Mouse (Mus musculus): ENCODE measurements around the gene Syt3. TPM values are rescaled to one million over a fixed set of nuclear protein-coding genes. Genes with fewer than 3 reads are reported as not detected.

Gene Syt3
- total RNA-seq, 2 experiments from 2014 or later, result 59.5 to 63.7 TPM

DNA sequence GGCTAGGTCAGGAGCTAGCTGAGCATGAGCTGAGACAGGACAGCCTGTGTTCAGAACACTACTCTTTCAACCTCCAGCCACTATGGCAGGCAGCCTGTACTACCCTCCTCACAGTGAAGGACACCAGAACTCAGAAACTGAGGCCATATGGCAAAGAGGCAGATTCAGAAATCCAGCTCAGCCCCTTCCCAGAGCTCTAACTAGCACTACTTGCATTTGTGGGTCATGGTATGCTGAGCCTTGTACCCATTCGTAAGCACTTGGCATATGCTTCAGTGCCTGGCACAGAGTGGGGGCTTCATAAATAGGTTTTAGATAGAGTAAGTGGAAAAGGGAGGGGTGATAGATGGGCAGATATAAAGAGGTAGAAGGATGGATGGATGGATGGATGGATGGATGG is 56.6 kb downstream of the Syt3 start:
- intact Hi-C loops (cut with DNase I), result no loop called here
- no peak overlapping the region for H3K4me3 ChIP-seq
- no peak overlapping the region for H3K27ac ChIP-seq
- TF ChIP-seq CTCF (IDR thresholded peaks at IDR 0.05), result no peak
- no peak for DNase-seq (ENCODE audit: extremely low spot score in 1 of 2, low spot score in 2 of 2)

DNA sequence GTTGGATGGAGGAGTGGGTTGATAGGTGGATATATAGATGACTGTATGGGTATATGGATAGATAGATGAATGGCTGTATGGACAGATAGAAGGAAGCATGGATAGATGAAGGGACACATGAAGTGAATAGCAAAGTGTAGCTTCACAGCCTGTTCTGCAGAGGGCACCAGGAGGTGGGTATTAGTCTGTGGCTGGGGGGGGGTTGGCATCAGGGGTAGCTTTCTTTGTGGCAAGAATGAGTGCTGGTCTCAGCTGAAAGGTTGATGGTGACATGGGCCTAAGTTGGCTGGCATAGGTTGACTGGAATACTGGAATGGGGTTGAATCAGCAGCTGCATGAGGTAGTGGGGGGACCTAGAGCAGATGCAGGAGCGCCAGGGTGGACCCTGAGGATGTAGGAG is 57.3 kb downstream of the Syt3 start:
- DNase-seq (ENCODE audit: extremely low spot score in 1 of 2, low spot score in 2 of 2), result no peak
- peak overlapping the region; percentile 19; the same call in 1 of the 2 replicates for H3K4me3 ChIP-seq
- no peak for TF ChIP-seq CTCF (IDR thresholded peaks at IDR 0.05)
- intact Hi-C loops (cut with DNase I), result no loop called here
- H3K27ac ChIP-seq, result peak overlapping the region; percentile 99

DNA sequence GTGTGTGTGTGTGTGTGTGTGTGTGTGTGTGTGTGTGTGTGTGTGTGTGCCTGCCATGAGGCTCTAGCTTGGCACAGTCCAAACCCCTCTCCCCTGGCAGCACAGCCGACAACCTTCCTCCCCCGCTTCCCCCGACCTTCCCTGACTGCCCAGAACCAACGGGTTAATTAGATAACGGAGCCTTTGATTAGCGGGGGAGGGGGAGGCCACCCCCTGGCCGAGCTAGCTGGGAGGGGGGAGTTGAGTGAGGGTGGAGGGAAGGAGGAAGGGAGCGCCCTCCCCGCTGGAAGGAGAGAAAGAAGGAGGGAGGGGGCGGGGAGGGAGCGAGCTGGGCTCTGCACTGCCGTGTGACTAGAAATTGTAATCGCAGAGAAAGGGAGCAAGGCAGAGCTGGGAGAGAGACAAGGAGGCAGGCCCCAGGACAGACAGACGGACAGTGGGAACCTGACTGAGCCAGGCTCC is 57.8 kb downstream of the Syt3 start:
- intact Hi-C loops (cut with DNase I), result loop anchor here (1.0 to 2.0 kb wide), 2 partner anchors 11 to 21 kb away; no protein-coding TSS in a partner anchor
- DNase-seq (ENCODE audit: extremely low spot score in 1 of 2, low spot score in 2 of 2), result peak; percentile 64 to 67
- peak overlapping the region; percentile 78 for H3K4me3 ChIP-seq
- H3K27ac ChIP-seq, result peak overlapping the region; percentile 99
- TF ChIP-seq CTCF (IDR thresholded peaks at IDR 0.05), result no peak

DNA sequence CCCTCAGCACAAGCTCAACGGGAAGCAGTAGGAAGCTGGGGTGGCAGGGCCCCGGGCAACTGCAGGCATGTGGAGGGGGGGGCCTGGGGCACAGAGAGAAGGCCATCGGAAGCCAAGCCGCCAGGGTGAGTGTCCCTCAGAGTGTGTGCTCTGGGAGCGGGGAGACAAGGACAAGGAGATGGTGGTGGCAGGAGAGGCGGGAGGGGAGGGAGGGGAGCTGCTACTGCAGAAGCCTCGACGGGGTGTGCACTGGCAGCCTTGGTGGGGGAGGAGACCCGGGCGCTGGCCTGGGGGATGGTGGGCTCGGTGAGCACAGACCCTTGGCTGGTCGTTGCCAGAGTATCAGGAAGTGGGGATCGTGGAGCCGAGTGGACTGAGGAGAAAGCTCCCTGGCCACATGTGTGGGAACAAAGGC is 58.5 kb downstream of the Syt3 start:
- H3K27ac ChIP-seq, result peak overlapping the region; percentile 99
- no peak for TF ChIP-seq CTCF (IDR thresholded peaks at IDR 0.05)
- intact Hi-C loops (cut with DNase I), result loop anchor here (1.0 to 2.0 kb wide), 2 partner anchors 12 to 20 kb away; no protein-coding TSS in a partner anchor
- peak; percentile 47 to 51 for DNase-seq (ENCODE audit: extremely low spot score in 1 of 2, low spot score in 2 of 2)
- H3K4me3 ChIP-seq, result peak overlapping the region; percentile 78

DNA sequence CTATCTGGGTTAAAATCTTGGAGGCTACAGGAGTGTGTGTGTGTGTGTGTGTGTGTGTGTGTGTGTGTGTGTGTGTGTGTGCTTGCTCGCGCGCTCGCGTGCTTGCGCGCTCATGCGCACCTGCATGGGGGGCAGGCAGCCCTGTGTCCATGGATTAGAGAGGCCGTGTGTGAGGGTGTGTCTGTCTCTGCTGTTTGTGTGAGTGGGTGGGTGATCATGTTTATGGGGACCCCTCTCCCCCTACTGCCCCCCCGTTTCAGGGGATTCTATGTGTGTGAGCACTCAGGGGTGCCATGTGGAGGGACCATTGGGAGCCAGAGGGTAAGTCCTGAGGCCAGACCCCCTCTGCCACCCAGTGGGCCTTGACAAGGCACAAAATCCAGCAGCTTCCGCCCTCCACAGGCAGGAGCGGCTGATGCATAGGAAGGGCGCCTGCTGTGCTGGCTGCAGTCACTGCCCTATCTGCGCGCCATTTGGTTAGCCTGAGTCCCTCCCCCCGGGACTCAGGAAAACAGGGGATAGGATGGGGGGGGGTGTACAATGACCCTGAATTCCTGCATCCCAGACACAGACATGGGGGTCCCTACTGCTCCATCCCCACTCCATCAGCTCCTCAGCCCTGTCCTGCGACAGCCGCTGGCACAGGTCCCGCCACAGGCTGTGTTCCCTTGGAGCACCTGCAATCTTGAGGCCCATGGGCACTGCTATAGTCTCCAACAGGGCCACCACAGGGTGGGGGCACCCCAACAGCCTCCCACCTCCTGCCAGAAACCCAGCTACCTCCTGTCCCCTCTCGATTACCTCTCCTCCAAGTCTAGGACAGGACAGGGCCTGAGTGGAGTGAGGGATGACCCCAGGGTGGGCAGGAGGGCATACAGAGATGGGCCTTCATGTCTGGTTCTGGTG is 59.6 kb downstream of the Syt3 start:
- DNase-seq (ENCODE audit: extremely low spot score in 1 of 2, low spot score in 2 of 2), result peak; percentile 43 to 47
- TF ChIP-seq CTCF (IDR thresholded peaks at IDR 0.05), result peak; percentile 29
- intact Hi-C loops (cut with DNase I), result loop anchor here (2.0 kb wide), 1 partner anchor 19 kb away; no protein-coding TSS in a partner anchor
- Histone ChIP-seq H3K27ac (peak overlapping the region; percentile 99), H3K4me3 (peak overlapping the region; percentile 78)

DNA sequence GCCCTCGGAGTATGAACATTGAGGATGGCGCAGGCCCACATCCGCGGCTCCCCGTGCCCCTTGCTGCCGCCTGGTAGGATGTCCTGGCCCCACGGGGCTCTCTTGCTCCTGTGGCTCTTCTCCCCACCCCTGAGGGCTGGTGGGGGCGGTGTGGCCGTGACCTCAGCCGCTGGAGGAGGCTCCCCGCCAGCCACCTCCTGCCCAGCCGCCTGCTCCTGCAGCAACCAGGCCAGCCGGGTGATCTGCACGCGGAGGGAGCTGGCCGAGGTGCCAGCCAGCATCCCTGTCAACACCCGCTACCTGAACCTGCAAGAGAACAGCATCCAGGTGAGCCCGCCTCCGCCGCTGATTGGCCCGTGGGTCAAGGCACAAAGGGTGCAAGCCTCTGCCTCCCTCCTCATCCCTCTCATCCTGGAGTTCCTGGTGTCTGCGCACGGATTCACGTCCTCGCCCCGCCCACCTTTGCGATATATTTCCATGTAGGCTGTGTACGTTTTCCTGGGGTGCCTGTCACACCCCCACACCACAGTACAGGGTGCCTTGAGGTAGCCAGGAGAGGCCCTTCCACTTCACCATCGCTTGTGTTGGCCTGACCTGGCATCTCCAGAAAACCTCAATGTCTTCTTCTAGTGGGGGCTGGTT is 61.1 kb downstream of the Syt3 start:
- Histone ChIP-seq H3K4me3 (peak overlapping the region; percentile 78), H3K27ac (peak overlapping the region; percentile 70)
- peak in 1 of 2 experiments; percentile 39 for DNase-seq (ENCODE audit: extremely low spot score in 1 of 2, low spot score in 2 of 2)
- intact Hi-C loops (cut with DNase I), result no loop called here
- TF ChIP-seq CTCF (IDR thresholded peaks at IDR 0.05), result no peak

DNA sequence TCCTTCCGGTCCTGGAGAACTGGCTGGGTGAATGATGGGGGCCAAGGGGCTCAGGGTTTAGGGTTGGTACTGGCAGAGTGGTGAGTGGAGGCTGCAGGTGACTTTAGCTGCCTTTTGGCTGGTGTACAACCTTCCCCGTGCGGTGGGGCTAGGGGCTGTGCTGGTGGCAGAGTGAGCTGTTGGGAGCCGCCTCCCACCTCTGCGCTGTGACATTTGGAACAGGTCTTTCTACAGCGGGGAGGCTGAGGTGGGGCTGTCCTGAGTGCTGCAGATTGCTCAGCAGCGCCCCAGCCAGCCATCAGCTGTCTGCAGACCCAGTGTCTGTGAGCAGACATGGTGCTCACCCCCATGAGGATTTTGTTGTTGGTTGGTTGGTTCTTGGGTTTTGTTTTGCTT is 61.6 kb downstream of the Syt3 start:
- peak in 1 of 2 experiments; percentile 42 for DNase-seq (ENCODE audit: extremely low spot score in 1 of 2, low spot score in 2 of 2)
- H3K4me3 ChIP-seq, result peak overlapping the region; percentile 78
- H3K27ac ChIP-seq, result peak overlapping the region; percentile 70
- no peak for TF ChIP-seq CTCF (IDR thresholded peaks at IDR 0.05)
- intact Hi-C loops (cut with DNase I), result no loop called here

DNA sequence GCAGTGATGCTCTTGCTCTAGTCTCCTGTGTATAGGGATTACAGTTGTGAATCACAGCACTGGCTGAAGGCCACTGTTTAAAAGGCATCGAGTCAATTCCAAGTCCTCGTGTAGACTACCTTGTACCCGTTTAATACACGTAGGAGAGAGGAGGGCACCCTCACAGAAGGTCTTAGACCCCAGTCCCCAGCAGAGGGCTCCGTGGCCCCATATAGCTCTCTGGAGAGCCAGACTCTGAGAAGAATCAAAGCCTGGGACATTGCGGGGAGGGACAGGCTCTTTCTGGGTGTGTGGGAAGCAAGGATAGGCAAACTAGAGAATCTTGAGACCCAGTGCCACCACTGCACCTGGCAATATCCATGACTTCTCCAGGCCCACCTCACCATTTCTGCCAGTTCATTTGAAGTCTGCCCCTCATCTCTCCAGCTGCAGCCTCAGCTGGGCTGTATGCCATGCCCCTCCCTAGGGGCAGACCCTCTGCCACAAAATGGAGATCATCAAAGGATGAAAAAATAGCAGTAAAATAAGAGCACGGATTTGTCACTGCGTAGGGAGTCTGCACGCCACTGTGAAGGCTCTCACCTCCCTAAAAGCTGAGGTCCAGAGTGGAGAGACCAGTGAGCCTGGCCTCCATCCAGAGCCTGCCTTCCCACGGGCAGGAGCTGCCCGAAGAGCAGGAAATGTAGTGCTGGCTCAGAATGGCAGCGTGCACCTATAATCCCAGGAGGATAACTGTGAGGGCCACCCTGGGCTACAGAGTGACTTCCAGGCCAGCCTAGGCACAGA is 62.4 kb downstream of the Syt3 start:
- Histone ChIP-seq H3K27ac (peak overlapping the region; percentile 70), H3K4me3 (peak overlapping the region; percentile 78)
- DNase-seq (ENCODE audit: extremely low spot score in 1 of 2, low spot score in 2 of 2), result no peak
- intact Hi-C loops (cut with DNase I), result no loop called here
- TF ChIP-seq CTCF (IDR thresholded peaks at IDR 0.05), result no peak; the same call in none of the 2 replicates

Other genes with a start within 250 kb of the Syt3 start
- not detected for gene Klk1b16, start 247.3 kb upstream of the Syt3 start, total RNA-seq (2021)
- not detected for gene Klk1b24, start 195.9 kb upstream of the Syt3 start, total RNA-seq (2021)
- not detected for gene Klk1b3, start 185.9 kb upstream of the Syt3 start, total RNA-seq (2021)
- not detected for gene Klk1b4, start 176.7 kb upstream of the Syt3 start, total RNA-seq (2021)
- gene Klk1b5, start 168.2 kb upstream of the Syt3 start, total RNA-seq (2021), result not detected
- gene Klk1, start 158.7 kb upstream of the Syt3 start, total RNA-seq (2021), result not detected
- gene Gm36864, start 147.9 kb upstream of the Syt3 start, total RNA-seq (2021), result not detected
- 1 to 10 TPM; 1.2 to 1.3 TPM for gene 1700028J19Rik, start 137.4 kb upstream of the Syt3 start, total RNA-seq (2021)
- gene 2410002F23Rik, start 137.4 kb upstream of the Syt3 start, total RNA-seq (2021), result 10 to 100 TPM; 70.1 to 80.9 TPM
- gene Acp4, start 126.7 kb upstream of the Syt3 start, total RNA-seq (2021), result not detected
- not detected for gene Gm15517, start 122.7 kb upstream of the Syt3 start, total RNA-seq (2021)
- gene Clec11a, start 77.2 kb upstream of the Syt3 start, total RNA-seq (2021), result 1 to 10 TPM; 4.3 TPM
- gene Shank1, start 73.8 kb upstream of the Syt3 start, total RNA-seq (2021), result 100 to 1,000 TPM; 637 to 705 TPM
- gene 1700008O03Rik, start 1.7 kb downstream of the Syt3 start, total RNA-seq (2021), result 1 to 10 TPM; 1.5 to 2.7 TPM
- gene Lrrc4b, start 44.9 kb downstream of the Syt3 start, total RNA-seq (2021), result 100 to 1,000 TPM; 278 to 294 TPM
- 10 to 100 TPM in 1 of 2 experiments, 1 to 10 TPM in 1; 9.8 to 10.0 TPM for gene Aspdh, start 81.3 kb downstream of the Syt3 start, total RNA-seq (2021)
- 10 to 100 TPM; 72.3 to 86.6 TPM for gene Josd2, start 83.9 kb downstream of the Syt3 start, total RNA-seq (2021)
- 100 to 1,000 TPM; 192 to 201 TPM for gene Emc10, start 112.4 kb downstream of the Syt3 start, total RNA-seq (2021)
- 10 to 100 TPM; 15.5 to 21.0 TPM for gene Fam71e1, start 112.5 kb downstream of the Syt3 start, total RNA-seq (2021)
- gene Mybpc2, start 140.6 kb downstream of the Syt3 start, total RNA-seq (2021), result under 1 TPM in 1 of 2 experiments, not detected in 1; 0.29 TPM
- gene Spib, start 148.0 kb downstream of the Syt3 start, total RNA-seq (2021), result under 1 TPM in 1 of 2 experiments, not detected in 1; 0.20 TPM
- 1 to 10 TPM; 8.8 to 9.4 TPM for gene Pold1, start 164.7 kb downstream of the Syt3 start, total RNA-seq (2021)
- 10 to 100 TPM; 78.4 to 82.5 TPM for gene Nr1h2, start 169.8 kb downstream of the Syt3 start, total RNA-seq (2021)
- under 1 TPM in 1 of 2 experiments, not detected in 1; 0.29 TPM for gene Napsa, start 188.3 kb downstream of the Syt3 start, total RNA-seq (2021)
- gene Kcnc3, start 206.6 kb downstream of the Syt3 start, total RNA-seq (2021), result 100 to 1,000 TPM; 114 to 122 TPM